Mouse (Mus musculus) megakaryocyte, embryonic 14.5 days (primary cell): ENCODE measurements around the gene Cyth3.

Source experiments
- FLI1 ChIP-seq: IDR thresholded peaks from 2 replicates; pipeline ENCODE4 v1.6.1; 2012; ENCODE audit warnings: low read length, inconsistent platforms, mixed read lengths
- GATA1 ChIP-seq: IDR thresholded peaks from 3 replicates; pipeline ENCODE4 v1.6.1; 2012; ENCODE audit warnings: mixed read lengths, low read length, inconsistent platforms, borderline replicate concordance

- TF ChIP-seq GATA1, result no peak
- no peak for TF ChIP-seq FLI1
These were observed 43.8 kb downstream of the Cyth3 start for GRCm38 (mm10) chr5:143666015-143666414.
